Mouse (Mus musculus) ovary, postnatal 36 days (tissue): ENCODE results near the gene Zswim2.
A peak's percentile ranks its signal among the peaks of the same experiment; 100 is the strongest.
"Not testable (repeated sequence)": the region's sequence is repeated elsewhere in the genome, so short reads cannot be mapped to it uniquely, and the experiment has no call there.

Experiments
- DNase-seq: peaks from one replicate; pipeline ENCODE4 v3.0.0; 2022; ENCODE audit warnings: low spot score, mixed read lengths

Zswim2 gene

GRCm38 (mm10) chr2:83940931-83941361 lies at the start of gene Zswim2:
Zswim2 (minus strand) TSS chr2:83941228.
- DNase-seq: peak; percentile 51

GRCm38 (mm10) chr2:83990253-83990652 lies 49.2 kb upstream of the Zswim2 start, which contains the start of gene Gm13691:
Gm13691 (plus strand) TSS chr2:83990553.
- DNase-seq: not testable (repeated sequence)

- DNase-seq: not testable (repeated sequence)
Observed at GRCm38 (mm10) chr2:83984443-83984842, 43.4 kb upstream of the Zswim2 start, which contains the start of gene Gm13697. Gm13697 (plus strand) TSS chr2:83984743.

DNA sequence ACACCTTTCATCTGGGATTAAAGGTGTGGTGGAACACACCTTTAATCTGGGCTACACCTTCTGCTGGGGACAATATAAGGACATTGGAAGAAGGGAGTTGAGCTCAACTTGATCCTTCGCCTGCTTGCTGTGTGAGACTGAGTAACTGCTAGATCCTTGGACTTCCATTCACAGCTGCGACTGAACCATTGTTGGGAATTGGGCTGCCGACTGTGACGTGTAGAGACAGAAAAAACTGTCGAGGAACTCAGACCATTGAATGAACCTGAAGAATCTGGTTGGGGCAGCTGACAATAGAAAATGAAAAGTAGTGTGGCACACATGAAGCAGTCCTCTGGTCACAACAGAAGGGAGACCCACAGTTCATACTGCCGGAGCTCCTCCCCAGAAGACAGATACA lies 37.6 kb upstream of the Zswim2 start, which contains the start of gene Gm13694:
Gm13694 (plus strand) TSS at position 301 of the 400 bp plus-strand sequence.
- not testable (repeated sequence) for DNase-seq

DNA sequence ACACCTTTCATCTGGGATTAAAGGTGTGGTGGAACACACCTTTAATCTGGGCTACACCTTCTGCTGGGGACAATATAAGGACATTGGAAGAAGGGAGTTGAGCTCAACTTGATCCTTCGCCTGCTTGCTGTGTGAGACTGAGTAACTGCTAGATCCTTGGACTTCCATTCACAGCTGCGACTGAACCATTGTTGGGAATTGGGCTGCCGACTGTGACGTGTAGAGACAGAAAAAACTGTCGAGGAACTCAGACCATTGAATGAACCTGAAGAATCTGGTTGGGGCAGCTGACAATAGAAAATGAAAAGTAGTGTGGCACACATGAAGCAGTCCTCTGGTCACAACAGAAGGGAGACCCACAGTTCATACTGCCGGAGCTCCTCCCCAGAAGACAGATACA lies 31.8 kb upstream of the Zswim2 start, which contains the start of gene Gm13696:
Gm13696 (plus strand) TSS at position 301 of the 400 bp plus-strand sequence.
- DNase-seq: not testable (repeated sequence)

DNA sequence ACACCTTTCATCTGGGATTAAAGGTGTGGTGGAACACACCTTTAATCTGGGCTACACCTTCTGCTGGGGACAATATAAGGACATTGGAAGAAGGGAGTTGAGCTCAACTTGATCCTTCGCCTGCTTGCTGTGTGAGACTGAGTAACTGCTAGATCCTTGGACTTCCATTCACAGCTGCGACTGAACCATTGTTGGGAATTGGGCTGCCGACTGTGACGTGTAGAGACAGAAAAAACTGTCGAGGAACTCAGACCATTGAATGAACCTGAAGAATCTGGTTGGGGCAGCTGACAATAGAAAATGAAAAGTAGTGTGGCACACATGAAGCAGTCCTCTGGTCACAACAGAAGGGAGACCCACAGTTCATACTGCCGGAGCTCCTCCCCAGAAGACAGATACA lies 26.0 kb upstream of the Zswim2 start, which contains the start of gene Gm13695:
Gm13695 (plus strand) TSS at position 301 of the 400 bp plus-strand sequence.
- not testable (repeated sequence) for DNase-seq

DNA sequence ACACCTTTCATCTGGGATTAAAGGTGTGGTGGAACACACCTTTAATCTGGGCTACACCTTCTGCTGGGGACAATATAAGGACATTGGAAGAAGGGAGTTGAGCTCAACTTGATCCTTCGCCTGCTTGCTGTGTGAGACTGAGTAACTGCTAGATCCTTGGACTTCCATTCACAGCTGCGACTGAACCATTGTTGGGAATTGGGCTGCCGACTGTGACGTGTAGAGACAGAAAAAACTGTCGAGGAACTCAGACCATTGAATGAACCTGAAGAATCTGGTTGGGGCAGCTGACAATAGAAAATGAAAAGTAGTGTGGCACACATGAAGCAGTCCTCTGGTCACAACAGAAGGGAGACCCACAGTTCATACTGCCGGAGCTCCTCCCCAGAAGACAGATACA lies 20.2 kb upstream of the Zswim2 start, which contains the start of gene Gm13693:
Gm13693 (plus strand) TSS at position 301 of the 400 bp plus-strand sequence.
- not testable (repeated sequence) for DNase-seq

- not testable (repeated sequence) for DNase-seq
Observed at GRCm38 (mm10) chr2:83955393-83955792, 14.4 kb upstream of the Zswim2 start, which contains the start of gene Gm13698. Gm13698 (plus strand) TSS chr2:83955693.

GRCm38 (mm10) chr2:83941792-83942191 lies 764 bp upstream of the Zswim2 start:
- no peak for DNase-seq

DNA sequence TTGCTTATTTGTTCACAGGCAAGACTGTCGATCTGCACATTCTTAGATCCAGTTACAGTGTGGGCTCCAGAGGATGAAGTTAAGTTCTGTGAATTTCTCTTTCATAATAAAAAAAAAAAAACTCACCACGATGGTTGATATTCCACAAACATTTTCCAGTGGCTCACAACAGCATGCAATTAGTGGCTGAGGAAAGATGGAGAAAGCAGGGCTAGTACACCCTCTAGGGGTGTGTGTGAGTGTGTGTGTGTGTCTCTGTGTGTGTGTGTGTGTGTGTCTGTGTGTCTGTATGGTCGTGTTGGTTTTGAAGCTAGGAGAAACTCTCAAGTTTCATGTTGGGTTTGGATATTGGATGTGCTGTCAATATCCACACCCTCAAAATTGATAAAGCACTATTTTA lies 350 bp upstream of the Zswim2 start:
- no peak for DNase-seq

GRCm38 (mm10) chr2:83929478-83930088 lies 11.4 kb downstream of the Zswim2 start:
- no peak for DNase-seq

DNA sequence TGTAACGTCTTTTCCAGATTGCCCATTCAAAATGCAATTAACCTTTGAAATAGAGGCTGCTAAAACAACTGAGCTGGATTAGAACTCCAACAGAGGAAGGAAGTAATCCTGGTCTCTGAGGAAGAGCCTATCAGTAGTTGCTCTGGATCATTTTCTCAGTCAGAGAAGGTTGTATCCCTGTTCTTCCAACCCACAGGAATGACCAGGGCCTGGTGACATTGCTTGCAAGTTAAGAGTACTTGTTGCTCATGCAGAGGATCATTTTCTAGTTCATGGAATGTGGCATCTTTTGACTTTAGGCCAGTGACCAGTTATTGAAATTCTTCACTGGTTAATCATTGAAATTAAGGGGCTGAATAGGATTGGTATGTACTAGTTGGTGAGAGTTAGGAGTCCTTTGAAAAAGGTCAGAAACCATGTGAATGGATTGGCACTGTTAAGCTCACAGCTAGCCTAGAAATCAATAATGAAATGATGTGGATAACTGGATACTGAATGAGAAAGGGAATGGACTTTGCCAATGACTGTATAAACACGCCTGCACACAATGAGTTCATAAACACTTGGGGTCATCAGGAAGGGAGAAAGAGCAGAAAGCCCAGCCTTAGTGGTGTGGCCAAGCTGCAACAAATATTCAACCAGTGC lies 39.0 kb downstream of the Zswim2 start:
- no peak for DNase-seq

DNA sequence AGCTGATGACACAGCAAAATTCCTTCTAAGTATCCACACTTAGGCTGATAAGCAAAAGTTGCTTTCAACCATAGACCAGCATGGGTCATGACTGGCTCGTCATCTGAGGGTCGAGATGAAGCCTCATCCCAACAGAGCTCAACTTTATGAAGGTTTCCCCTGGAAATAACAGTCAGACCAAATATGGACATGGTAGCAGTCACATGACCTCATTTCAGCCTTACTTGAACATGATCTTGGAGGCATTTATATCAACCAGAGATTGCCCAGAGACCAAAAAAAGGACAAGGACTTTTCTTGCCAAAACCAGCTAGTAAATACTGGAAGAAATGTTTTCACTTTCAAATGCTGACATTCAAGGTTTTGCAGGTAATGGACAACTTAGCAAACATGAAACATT lies 47.3 kb downstream of the Zswim2 start:
- no peak for DNase-seq

- no peak for DNase-seq
Observed at GRCm38 (mm10) chr2:83883850-83884420, 57.1 kb downstream of the Zswim2 start.
